ENCODE assay signal across 10 mouse cellular contexts in the genomic region with DNA sequence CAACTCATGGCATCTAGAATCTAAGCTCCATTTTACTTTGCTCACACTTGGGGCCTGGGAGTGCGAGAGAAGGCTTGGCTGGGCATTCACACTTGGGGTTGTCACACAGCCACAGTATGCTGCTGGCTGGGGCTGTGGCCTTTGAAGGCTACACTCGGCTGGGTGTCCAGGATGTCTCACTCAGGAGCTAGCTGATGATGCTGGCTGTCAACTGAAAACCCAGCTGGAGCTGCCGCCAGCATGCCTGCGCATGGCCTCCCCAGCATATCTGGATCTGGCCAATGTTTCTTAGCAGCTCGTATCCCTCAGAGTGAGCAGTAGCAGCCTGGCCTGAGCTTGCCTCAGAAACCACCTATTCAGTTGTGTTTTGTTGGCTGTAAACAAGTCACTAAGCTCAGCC.
DNase-seq lines count a peak whose midpoint lies in the region; ATAC-seq and TF ChIP-seq lines count a peak whose summit lies in the region.
"Had no signal": no experiment of that assay in that cellular context is flagged by ENCODE, and none has a peak within 500 bp of the region (broad histone marks: within the 10 kb centered on the region; RNA-seq: fewer than 3 reads in every experiment).

No protein-coding gene starts in this region.

- no peaks in the 10 kb centered on the region for H3K27me3 ChIP-seq in kidney, postnatal 0 days (ENCODE audit: insufficient read depth, low read length)
- no peaks in the 10 kb centered on the region for H3K27me3 ChIP-seq in heart, embryonic 13.5 days (replicated peaks)
- H3K27me3 ChIP-seq: neural tube, embryonic 13.5 days had no signal

- no peak for TF ChIP-seq CTCF in kidney, postnatal 0 days (IDR thresholded peaks at IDR 0.05; ENCODE audit: low read depth)

- DNase-seq in cerebellum, adult 18-20 months = peak; percentile 9 to 22
- DNase-seq in cerebellum, adult 9-10 months = no peak
- no peak for DNase-seq in kidney, postnatal 0 days (ENCODE audit: low spot score)
- no peak for DNase-seq in kidney, postnatal 10 days
- DNase-seq in brain, adult 2 months (ENCODE audit: low read depth, low spot score) = peak; percentile 32
- DNase-seq: right cerebral cortex, adult 18-20 months had no signal

- no peak overlapping the region for H3K4me2 ChIP-seq in kidney, postnatal 0 days (ENCODE audit: low read length)
- no peak overlapping the region for H3K4me2 ChIP-seq in heart, embryonic 13.5 days
- H3K4me2 ChIP-seq: neural tube, embryonic 13.5 days had no signal

- no peak for ATAC-seq in kidney, postnatal 0 days (replicated peaks; ENCODE audit: low FRiP score, low read depth)
- peak; percentile 42; the same call in 1 of the 2 replicates for ATAC-seq in heart, embryonic 13.5 days (ENCODE audit: extremely low read depth, insufficient number of reproducible peaks, low FRiP score, low TSS enrichment)
- ATAC-seq in megakaryocyte, adult 5-6 weeks (ENCODE audit: poor library complexity, severe bottlenecking) = no peak
- ATAC-seq in activated CD4-positive, CD25-positive, alpha-beta regulatory T cell, adult 4 months = no peak

- H3K36me3 ChIP-seq in kidney, postnatal 0 days (ENCODE audit: insufficient read depth, low read length) = no peaks in the 10 kb centered on the region
- H3K36me3 ChIP-seq in heart, embryonic 13.5 days = no peaks in the 10 kb centered on the region
- H3K36me3 ChIP-seq: neural tube, embryonic 13.5 days had no signal

- 64% methylated on average over 5 of the region's 5 CpGs for WGBS in kidney, postnatal 0 days
- 25% methylated on average over 5 of the region's 5 CpGs for WGBS in heart, embryonic 13.5 days

- no peaks in the 10 kb centered on the region for H3K9me3 ChIP-seq in kidney, postnatal 0 days (replicated peaks; ENCODE audit: low read length)
- no peaks in the 10 kb centered on the region for H3K9me3 ChIP-seq in heart, embryonic 13.5 days
- H3K9me3 ChIP-seq: neural tube, embryonic 13.5 days had no signal

- H3K9ac ChIP-seq in kidney, postnatal 0 days (ENCODE audit: low read depth, low read length) = no peak overlapping the region
- no peak overlapping the region for H3K9ac ChIP-seq in heart, embryonic 13.5 days
- H3K9ac ChIP-seq: neural tube, embryonic 13.5 days had no signal

- H3K27ac ChIP-seq in kidney, postnatal 0 days = peak overlapping the region; percentile 66
- H3K27ac ChIP-seq in heart, embryonic 13.5 days (replicated peaks) = peak overlapping the region; percentile 28; the same call in 1 of the 2 replicates
- H3K27ac ChIP-seq: neural tube, embryonic 13.5 days had no signal

- H3K4me1 ChIP-seq in kidney, postnatal 0 days (replicated peaks; ENCODE audit: insufficient read depth, low read length) = peaks cover 9% of the 10 kb centered on the region
- peaks cover 43% of the 10 kb centered on the region for H3K4me1 ChIP-seq in heart, embryonic 13.5 days

- H3K4me3 ChIP-seq in kidney, postnatal 0 days (replicated peaks; ENCODE audit: low read depth, low read length) = no peak overlapping the region
- no peak overlapping the region for H3K4me3 ChIP-seq in heart, embryonic 13.5 days
- H3K4me3 ChIP-seq: neural tube, embryonic 13.5 days had no signal

Comparison
In these comparisons a context has a peak if more than half of its experiments do, and no peak if none do; other contexts are left out.
1. DNase-seq: peak in cerebellum, adult 18-20 months (2 of 2) and brain, adult 2 months (single experiment); none in cerebellum, adult 9-10 months (single experiment), kidney, postnatal 0 days (single experiment) and kidney, postnatal 10 days (single experiment).